Mouse (Mus musculus): ENCODE data around the gene A730009L09Rik. TPM values are rescaled to one million over a fixed set of nuclear protein-coding genes. Genes with fewer than 3 reads are reported as not detected.
A peak's percentile ranks its signal among the peaks of the same experiment; 100 is the strongest.

The A730009L09Rik gene
- polyA plus RNA-seq (2015; fragmentation: Nextera tagmentation; extraction: Ambion mirVana), result not detected in 2 replicates

- no peak for DNase-seq (ENCODE audit: low spot score)
These were observed at the start of gene A730009L09Rik for GRCm38 (mm10) chr16:84514821-84515220. Gene A730009L09Rik, plus strand, starts transcription at chr16:84515121.

DNA sequence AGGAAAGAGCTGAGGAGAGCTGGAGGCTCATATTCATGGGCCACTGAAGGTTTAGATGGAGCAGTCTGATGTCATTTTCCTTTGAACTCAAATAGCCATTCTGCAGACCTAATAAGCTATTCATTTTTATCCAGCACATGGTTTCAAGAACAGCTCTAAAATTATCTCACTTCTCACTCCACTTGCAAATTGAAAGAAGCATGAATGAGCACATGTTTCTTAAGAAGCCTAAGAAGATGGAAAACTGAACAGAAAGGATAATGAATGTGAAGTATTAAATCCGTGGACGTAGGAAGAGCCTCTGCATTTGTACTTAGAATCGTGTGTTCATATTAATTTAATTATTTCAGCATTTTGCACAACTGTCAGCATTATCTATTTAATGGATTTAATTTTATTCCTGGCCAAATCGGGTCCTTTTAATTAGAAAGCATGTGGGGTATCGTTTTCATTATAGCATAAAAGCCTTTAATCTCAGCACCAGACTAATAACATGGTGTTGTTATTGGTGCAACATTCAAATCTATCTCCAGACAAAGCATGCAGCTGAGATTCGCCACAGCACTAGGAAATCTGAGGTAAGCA is 49.2 kb upstream of the A730009L09Rik start:
- DNase-seq (ENCODE audit: low spot score), result no peak

DNA sequence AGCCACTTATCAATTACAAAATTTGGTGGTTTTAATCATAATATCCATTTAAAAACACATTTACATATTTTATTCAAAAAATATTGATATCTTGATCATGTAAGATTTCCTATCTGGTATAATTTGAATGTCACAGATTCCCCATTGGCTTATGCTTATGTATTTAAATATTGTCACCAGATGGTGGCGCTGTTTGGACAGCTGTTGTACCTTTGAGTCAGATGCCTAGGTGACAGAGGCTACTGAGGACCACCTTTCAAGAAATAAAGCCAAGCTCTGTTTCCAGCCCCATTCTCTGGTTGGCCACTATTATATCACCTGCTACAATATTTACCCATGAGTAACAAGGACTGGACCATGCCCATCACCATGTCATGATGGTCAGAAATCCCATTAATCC is 46.0 kb upstream of the A730009L09Rik start:
- DNase-seq (ENCODE audit: low spot score), result peak; percentile 13

DNA sequence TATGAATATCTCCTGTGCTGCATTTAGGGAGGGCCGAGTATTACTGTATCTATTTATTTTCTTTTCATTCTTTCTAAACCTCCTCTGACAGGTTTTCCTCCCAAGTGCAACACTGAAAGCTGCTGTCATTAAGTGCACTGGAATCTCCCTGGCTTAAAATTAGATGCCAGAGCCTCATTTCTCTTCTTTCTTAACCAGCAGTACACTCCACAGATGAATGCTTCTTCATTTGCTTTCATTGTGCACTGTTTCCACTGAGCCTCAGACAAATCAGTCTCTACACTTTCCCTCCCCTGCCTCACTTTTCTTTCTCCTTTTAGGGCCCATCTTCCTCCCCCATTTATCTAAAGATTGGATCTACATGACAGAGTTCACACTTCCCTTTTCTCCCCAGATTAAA is 44.9 kb upstream of the A730009L09Rik start:
- DNase-seq (ENCODE audit: low spot score), result no peak

GRCm38 (mm10) chr16:84473406-84473805 is 41.5 kb upstream of the A730009L09Rik start:
- no peak for DNase-seq (ENCODE audit: low spot score)

DNA sequence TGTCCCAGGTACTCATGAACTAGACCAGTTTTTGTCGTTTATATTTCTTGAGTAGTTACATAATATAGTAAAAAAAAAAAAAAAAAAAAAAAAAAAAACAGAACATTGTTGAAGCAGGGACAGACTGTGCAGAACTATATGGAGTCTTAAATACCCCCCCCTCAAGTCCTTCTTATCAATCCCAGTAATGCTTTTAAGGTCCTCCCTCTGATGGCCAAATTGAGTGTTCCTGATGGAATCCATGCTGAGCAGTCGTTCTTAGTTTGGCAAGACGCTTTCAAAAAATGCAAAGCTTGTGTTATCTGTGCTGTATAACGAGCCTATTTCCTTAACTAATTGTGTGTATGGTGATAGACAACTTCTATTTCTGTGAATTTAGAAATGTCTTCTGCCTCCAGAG is 40.2 kb upstream of the A730009L09Rik start:
- DNase-seq (ENCODE audit: low spot score), result no peak

DNA sequence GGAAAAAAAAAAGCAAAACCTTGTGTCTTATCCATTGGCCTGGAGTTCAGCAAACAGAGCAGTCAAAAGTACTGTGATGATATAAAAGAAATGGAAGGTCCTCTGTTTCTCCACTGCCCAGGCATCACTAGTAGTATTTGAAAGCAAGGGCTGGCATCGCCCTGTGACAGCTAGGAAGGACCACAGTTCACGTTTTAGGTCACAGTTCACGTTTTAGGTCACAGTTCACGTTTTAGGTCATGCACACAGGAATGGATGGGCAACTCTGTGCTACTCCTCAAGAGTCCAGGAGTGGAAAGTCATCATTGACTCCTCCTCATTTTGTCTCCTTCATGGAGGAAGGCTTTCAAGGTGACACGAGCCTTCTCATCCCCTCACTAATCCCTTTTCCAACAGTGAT is 38.0 kb upstream of the A730009L09Rik start:
- no peak for DNase-seq (ENCODE audit: low spot score)

GRCm38 (mm10) chr16:84477528-84477927 is 37.4 kb upstream of the A730009L09Rik start:
- no peak for DNase-seq (ENCODE audit: low spot score)

DNA sequence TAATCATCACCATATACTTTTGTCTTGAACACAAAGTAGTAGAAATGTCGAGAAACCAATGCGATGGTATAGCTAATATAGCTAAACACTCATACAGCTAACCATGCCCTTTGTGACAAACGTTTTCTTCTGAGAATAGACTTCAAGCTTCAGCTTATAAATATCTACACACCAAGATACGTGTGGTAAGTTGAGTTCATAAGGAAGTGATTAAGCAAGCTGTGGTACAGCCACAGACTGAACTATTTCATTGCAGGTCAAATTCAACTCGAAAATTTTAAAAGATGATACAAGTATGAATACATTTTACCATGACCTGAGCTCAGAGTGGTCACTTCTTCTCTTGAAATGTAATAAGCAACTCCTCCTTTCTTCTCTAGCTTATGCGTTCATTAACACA is 37.0 kb upstream of the A730009L09Rik start:
- DNase-seq (ENCODE audit: low spot score), result no peak

GRCm38 (mm10) chr16:84485931-84486330 is 29.0 kb upstream of the A730009L09Rik start:
- no peak for DNase-seq (ENCODE audit: low spot score)

- no peak for DNase-seq (ENCODE audit: low spot score)
These were observed 20.1 kb upstream of the A730009L09Rik start for GRCm38 (mm10) chr16:84494818-84495217.

GRCm38 (mm10) chr16:84495438-84495837 is 19.5 kb upstream of the A730009L09Rik start:
- DNase-seq (ENCODE audit: low spot score), result no peak

- no peak for DNase-seq (ENCODE audit: low spot score)
These were observed 7.2 kb upstream of the A730009L09Rik start for GRCm38 (mm10) chr16:84507681-84508080.

DNA sequence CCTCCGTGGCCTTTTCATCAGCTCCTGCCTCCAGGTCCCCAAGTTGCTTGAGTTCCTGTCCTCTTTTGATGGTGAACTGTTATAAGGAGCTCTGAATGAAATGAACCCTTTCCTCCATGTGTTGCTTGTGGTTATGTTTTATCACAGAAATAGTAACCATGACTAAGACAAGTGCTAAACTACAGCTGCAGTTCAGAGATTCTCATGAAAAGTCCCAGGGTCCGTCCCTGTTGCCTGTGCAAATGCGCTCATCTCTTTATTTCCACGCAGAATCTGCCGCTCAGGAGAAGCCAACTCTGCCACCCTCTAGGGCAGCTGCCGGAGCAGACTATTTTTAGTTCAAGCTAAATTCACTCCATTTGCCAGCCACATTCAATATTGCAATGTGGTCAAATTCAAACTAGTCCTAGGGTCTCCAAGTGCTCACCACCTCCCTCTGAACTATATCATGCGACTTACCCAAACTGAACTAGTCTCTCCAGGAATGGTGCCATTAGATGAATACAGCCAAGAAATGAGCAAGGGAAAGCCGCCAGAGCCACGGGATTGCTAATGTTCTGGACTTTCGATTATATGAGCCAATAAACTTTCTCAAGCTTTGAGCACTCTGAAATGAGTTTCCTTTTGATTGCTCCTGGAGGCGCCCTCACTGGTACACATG is 7.2 kb downstream of the A730009L09Rik start:
- DNase-seq (ENCODE audit: low spot score), result no peak

DNA sequence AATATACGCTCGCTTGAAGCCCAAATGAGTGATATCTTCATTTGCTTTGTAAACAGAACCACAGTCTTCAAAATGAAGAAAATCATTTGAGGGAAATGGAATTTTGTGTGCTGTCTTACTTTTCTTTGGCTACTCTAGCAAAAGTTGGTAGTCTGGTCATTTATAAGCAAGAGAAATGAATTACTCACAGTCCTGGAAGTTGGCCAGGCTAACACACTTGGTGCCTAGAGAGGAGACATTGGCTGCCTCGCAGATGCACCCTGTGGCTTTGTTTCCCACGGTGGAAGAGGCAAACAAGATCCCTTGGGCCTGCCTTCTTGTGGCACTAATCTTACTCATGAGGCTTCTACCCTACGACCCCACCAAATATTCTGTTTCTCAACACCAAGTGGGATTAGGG is 8.1 kb downstream of the A730009L09Rik start:
- no peak for DNase-seq (ENCODE audit: low spot score)

DNA sequence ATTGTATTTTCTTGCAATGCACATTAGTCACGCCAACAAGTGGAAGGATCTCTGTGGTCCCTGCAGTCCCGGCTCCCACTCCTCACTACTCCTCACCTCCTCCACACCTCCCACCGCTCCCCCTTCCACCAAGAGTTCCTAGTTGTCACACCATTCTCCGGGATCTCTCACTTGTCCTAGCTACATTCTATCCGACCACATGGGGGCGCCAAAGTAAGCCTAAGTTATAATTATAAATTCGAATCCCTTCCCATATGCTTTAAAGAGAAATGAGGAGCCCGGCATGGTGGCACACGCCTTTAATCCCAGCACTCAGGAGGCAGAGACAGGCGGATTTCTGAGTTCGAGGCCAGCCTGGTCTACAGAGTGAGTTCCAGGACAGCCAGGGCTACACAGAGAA is 12.5 kb downstream of the A730009L09Rik start:
- peak; percentile 44 for DNase-seq (ENCODE audit: low spot score)

DNA sequence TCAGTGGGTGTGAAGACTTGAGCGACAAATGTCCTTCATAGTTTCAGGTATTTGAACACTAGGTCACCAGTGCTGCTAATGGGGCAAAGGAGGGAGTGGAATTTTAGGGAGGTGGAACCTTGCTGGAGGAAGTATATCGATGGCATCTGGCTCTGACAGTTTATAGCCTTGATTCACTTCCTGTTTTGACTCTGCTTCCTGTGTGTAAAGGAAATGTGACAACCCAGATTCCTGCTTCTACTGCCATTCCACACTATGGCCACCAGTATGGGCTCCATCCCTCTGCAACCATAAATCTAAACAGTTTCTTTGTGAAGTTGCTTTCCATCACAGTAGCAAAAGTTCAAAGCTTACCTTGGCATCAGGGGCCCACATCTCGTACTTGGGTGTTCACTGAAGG is 17.9 kb downstream of the A730009L09Rik start:
- no peak for DNase-seq (ENCODE audit: low spot score)

DNA sequence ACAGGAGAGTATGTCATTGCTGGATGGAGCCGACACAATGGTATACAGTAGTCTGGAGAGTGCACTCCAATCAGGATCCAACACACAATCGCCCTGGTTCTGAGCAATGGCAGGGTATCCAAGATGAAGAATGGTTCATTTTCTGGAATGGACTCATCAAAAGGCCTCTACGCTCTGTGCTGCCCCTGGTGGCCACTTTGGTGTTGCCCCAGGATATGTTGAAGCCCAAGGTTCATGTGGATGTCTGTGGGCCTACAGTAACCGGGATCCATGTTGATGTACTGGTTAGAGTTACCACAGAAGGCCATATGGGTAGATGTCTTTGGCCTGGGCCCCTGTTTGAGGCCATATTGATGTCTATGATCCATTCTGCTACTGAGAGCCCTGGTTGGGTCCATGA is 31.1 kb downstream of the A730009L09Rik start:
- DNase-seq (ENCODE audit: low spot score), result no peak

DNA sequence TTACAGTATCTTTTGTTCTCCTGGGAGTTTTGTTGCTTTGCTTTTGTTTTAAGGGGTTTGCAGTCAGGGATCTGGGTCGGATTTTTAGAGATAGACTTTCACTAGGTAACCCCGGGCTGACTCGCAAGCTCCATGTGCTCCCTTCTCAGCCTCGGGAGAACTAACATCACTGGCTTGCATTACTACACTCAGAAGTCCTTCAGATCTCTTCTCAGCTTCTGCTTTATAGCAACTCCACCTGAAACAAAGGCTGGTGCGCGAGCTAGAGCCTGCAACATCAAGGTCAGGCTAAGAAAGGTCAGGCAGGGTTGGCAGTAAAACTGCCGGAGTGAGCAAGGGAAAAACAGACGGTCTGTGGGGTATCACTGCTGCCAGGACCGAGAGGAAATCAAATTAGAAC is 34.2 kb downstream of the A730009L09Rik start:
- DNase-seq (ENCODE audit: low spot score), result no peak

- no peak for DNase-seq (ENCODE audit: low spot score)
These were observed 35.5 kb downstream of the A730009L09Rik start for GRCm38 (mm10) chr16:84550445-84550844.

- DNase-seq (ENCODE audit: low spot score), result no peak
These were observed 39.1 kb downstream of the A730009L09Rik start for GRCm38 (mm10) chr16:84553981-84554380.

DNA sequence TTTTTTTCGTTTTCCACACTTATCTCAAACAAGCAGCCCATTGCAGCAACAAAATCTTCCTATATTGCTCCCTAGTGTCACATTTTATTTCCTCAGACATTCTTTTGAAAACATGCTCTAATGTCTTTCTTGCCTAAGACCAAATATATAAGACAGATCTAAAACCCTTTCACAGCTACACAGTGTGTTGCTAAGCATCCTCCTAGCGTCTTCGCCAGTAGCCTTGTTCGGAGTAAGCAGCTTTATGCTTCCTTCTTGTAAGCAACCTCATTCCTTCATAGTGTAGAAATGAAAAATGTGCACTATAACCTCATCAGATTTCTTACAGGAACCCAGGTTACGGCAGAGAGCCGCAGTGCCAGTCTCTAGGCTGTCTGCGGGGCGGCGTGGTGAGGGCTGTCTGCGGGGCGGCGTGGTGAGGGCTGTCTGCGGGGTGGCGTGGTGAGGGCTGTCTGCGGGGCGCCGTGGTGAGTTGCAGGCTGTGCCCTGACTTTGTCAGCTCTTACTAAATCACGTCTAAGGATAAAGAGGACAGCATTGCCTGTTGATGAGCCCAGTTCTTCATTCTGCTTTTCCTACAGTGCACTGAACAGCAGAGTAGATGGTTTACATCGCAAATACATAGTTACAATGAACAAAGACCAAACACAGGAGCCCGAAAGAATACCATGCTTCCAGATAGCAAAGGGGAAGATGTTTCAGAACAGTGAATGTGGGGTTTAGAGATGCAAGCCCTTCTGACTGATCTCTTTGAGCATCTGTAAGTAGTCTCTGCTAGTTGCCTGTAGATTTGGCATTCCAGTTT is 43.4 kb downstream of the A730009L09Rik start:
- no peak for DNase-seq (ENCODE audit: low spot score)
